Mouse (Mus musculus) forebrain, embryonic 11.5 days (tissue): ENCODE measurements at regions not wholly inside any gene's neighbourhood (a gene's known extent, or its start where the extent isn't known, plus 50 kb on each side); places are given as distances from the start of the nearest gene placed in this dataset.

Experiments used
- ATAC-seq: fragments of 200-750 bp; cut with Nextera tagmentation; replicated peaks from 2 replicates; pipeline ENCODE4 v1.8.0; 2017; ENCODE audit warnings: moderate TSS enrichment; ENCODE audit not compliant: low FRiP score
- DNase-seq: peaks from one replicate; pipeline ENCODE4 v3.0.0-alpha.2; 2017; ENCODE audit warnings: low spot score
- H3K27ac ChIP-seq: fragments of 300-500 bp; sonication (generic); 2 replicates; pipeline ENCODE4 v1.5.1; 2014; ENCODE audit warnings: low read depth, low read length
- H3K27me3 ChIP-seq: fragments of 300-500 bp; sonication (generic); 2 replicates; pipeline ENCODE4 v1.6.1; 2014; ENCODE audit warnings: mild to moderate bottlenecking, low read length, mixed read lengths; ENCODE audit not compliant: control insufficient read depth, insufficient read depth
- H3K36me3 ChIP-seq: fragments of 300-500 bp; sonication (generic); 2 replicates; pipeline ENCODE4 v1.6.1; 2014; ENCODE audit warnings: mild to moderate bottlenecking, low read length, moderate library complexity, mixed read lengths; ENCODE audit not compliant: control insufficient read depth, insufficient read depth
- H3K4me1 ChIP-seq: fragments of 300-500 bp; sonication (generic); replicated peaks from 2 replicates; pipeline ENCODE4 v1.6.1; 2014; ENCODE audit warnings: low read length, mixed read lengths; ENCODE audit not compliant: control insufficient read depth, insufficient read depth
- H3K4me2 ChIP-seq: fragments of 300-500 bp; sonication (generic); 2 replicates; pipeline ENCODE4 v1.6.1; 2014; ENCODE audit warnings: low read depth, mild to moderate bottlenecking, low read length, moderate library complexity, mixed read lengths; ENCODE audit not compliant: severe bottlenecking
- H3K4me3 ChIP-seq: fragments of 300-500 bp; sonication (generic); 2 replicates; pipeline ENCODE4 v1.5.1; 2014; ENCODE audit warnings: low read depth, low read length
- H3K9ac ChIP-seq: fragments of 300-500 bp; sonication (generic); 2 replicates; pipeline ENCODE4 v1.6.1; 2014; ENCODE audit warnings: low read length
- H3K9me3 ChIP-seq: fragments of 300-500 bp; sonication (generic); 2 replicates; pipeline ENCODE4 v1.6.1; 2016; ENCODE audit warnings: low read length, mixed read lengths; ENCODE audit not compliant: control insufficient read depth
- WGBS: fragments of 180-500 bp; shearing (Covaris S2); extraction: QIAGEN DNeasy Blood & Tissue Kit; methylation state at CpG from one replicate; pipeline ENCODE4 v1.1.7; 2014; 5-methylcytosine and 5-hydroxymethylcytosine counted together

GRCm38 (mm10) chr10:84111502-84111901 is 328.9 kb downstream of the Nuak1 start:
- DNase-seq: no peak
- H3K4me1 ChIP-seq: no peaks in the 10 kb centered on the region
- H3K4me3 ChIP-seq: no peak overlapping the region
- no peak overlapping the region for H3K4me2 ChIP-seq
- no peaks in the 10 kb centered on the region for H3K27me3 ChIP-seq
- no peak overlapping the region for H3K9ac ChIP-seq
- no peak for ATAC-seq
- H3K36me3 ChIP-seq: no peaks in the 10 kb centered on the region
- H3K27ac ChIP-seq: no peak overlapping the region
- no peaks in the 10 kb centered on the region for H3K9me3 ChIP-seq
- 16% methylated on average over 5 of the region's 5 CpGs for whole genome bisulfite sequencing

- H3K36me3 ChIP-seq: no peaks in the 10 kb centered on the region
- no peaks in the 10 kb centered on the region for H3K4me1 ChIP-seq
- no peaks in the 10 kb centered on the region for H3K27me3 ChIP-seq
- 54% methylated on average over 5 of the region's 5 CpGs for WGBS
- no peaks in the 10 kb centered on the region for H3K9me3 ChIP-seq
- ATAC-seq: no peak
- H3K27ac ChIP-seq: no peak overlapping the region
- H3K4me3 ChIP-seq: no peak overlapping the region
- H3K9ac ChIP-seq: no peak overlapping the region
- no peak for DNase-seq
- no peak overlapping the region for H3K4me2 ChIP-seq
Observed at GRCm38 (mm10) chr10:84111909-84112308, 328.5 kb downstream of the Nuak1 start.

GRCm38 (mm10) chr10:84119952-84120550 is 320.3 kb downstream of the Nuak1 start:
- ATAC-seq (no peak), DNase-seq (no peak)
- H3K4me2 ChIP-seq: no peak overlapping the region
- H3K4me1 ChIP-seq: no peaks in the 10 kb centered on the region
- H3K9ac ChIP-seq: no peak overlapping the region
- no peaks in the 10 kb centered on the region for H3K36me3 ChIP-seq
- no peak overlapping the region for H3K4me3 ChIP-seq
- H3K27me3 ChIP-seq: no peaks in the 10 kb centered on the region
- WGBS: 86% methylated on average over 8 of the region's 8 CpGs
- H3K9me3 ChIP-seq: no peaks in the 10 kb centered on the region
- H3K27ac ChIP-seq: no peak overlapping the region

- no peak overlapping the region for H3K27ac ChIP-seq
- no peaks in the 10 kb centered on the region for H3K4me1 ChIP-seq
- no peaks in the 10 kb centered on the region for H3K9me3 ChIP-seq
- H3K36me3 ChIP-seq: no peaks in the 10 kb centered on the region
- H3K4me2 ChIP-seq: no peak overlapping the region
- no peaks in the 10 kb centered on the region for H3K27me3 ChIP-seq
- ATAC-seq (no peak), DNase-seq (no peak)
- WGBS: 85% methylated on average over 4 of the region's 4 CpGs
- no peak overlapping the region for H3K4me3 ChIP-seq
- H3K9ac ChIP-seq: no peak overlapping the region
Observed at GRCm38 (mm10) chr10:84137019-84137658, 303.3 kb downstream of the Nuak1 start.

GRCm38 (mm10) chr10:84142741-84143454 is 297.5 kb downstream of the Nuak1 start:
- DNase-seq: no peak
- H3K4me3 ChIP-seq: no peak overlapping the region
- no peak overlapping the region for H3K4me2 ChIP-seq
- H3K9ac ChIP-seq: no peak overlapping the region
- H3K27ac ChIP-seq: no peak overlapping the region
- H3K9me3 ChIP-seq: no peaks in the 10 kb centered on the region
- no peaks in the 10 kb centered on the region for H3K27me3 ChIP-seq
- H3K36me3 ChIP-seq: no peaks in the 10 kb centered on the region
- WGBS: 82% methylated on average over 8 of the region's 8 CpGs
- ATAC-seq: no peak
- no peaks in the 10 kb centered on the region for H3K4me1 ChIP-seq

GRCm38 (mm10) chr10:84143674-84144343 is 296.6 kb downstream of the Nuak1 start:
- 71% methylated on average over 5 of the region's 5 CpGs for WGBS
- no peak for ATAC-seq
- H3K27ac ChIP-seq: no peak overlapping the region

GRCm38 (mm10) chr10:84144344-84144687 is 296.1 kb downstream of the Nuak1 start:
- Histone ChIP-seq H3K4me3 (no peak overlapping the region), H3K4me2 (no peak overlapping the region), H3K9me3 (no peaks in the 10 kb centered on the region), H3K4me1 (no peaks in the 10 kb centered on the region), H3K27ac (no peak overlapping the region), H3K36me3 (no peaks in the 10 kb centered on the region), H3K27me3 (no peaks in the 10 kb centered on the region), H3K9ac (no peak overlapping the region)
- no peak for DNase-seq
- no peak for ATAC-seq

More at GRCm38 (mm10) chr10:84143674-84144343, 296.6 kb downstream of the Nuak1 start:
- no peaks in the 10 kb centered on the region for H3K9me3 ChIP-seq
- no peaks in the 10 kb centered on the region for H3K27me3 ChIP-seq
- H3K4me3 ChIP-seq: no peak overlapping the region
- H3K4me1 ChIP-seq: no peaks in the 10 kb centered on the region
- H3K9ac ChIP-seq: no peak overlapping the region
- DNase-seq: no peak
- H3K4me2 ChIP-seq: no peak overlapping the region
- no peaks in the 10 kb centered on the region for H3K36me3 ChIP-seq

- H3K27ac ChIP-seq: no peak overlapping the region
- no peak overlapping the region for H3K4me3 ChIP-seq
- no peak overlapping the region for H3K4me2 ChIP-seq
- H3K4me1 ChIP-seq: no peaks in the 10 kb centered on the region
- no peak for DNase-seq
- ATAC-seq: no peak
- WGBS: 92% methylated on average over 2 of the region's 2 CpGs
- no peak overlapping the region for H3K9ac ChIP-seq
- no peaks in the 10 kb centered on the region for H3K27me3 ChIP-seq
- H3K36me3 ChIP-seq: no peaks in the 10 kb centered on the region
- no peaks in the 10 kb centered on the region for H3K9me3 ChIP-seq
Observed at GRCm38 (mm10) chr10:84147305-84147984, 293.0 kb downstream of the Nuak1 start.
